Mouse (Mus musculus) ovary, postnatal 14 days (tissue): Measurements from ENCODE around the gene Rsrc2.
A peak's percentile ranks its signal among the peaks of the same experiment; 100 is the strongest.

Source experiments
- DNase-seq: peaks from one replicate; pipeline ENCODE4 v3.0.0; 2022; ENCODE audit warnings: low spot score

The Rsrc2 gene

DNA sequence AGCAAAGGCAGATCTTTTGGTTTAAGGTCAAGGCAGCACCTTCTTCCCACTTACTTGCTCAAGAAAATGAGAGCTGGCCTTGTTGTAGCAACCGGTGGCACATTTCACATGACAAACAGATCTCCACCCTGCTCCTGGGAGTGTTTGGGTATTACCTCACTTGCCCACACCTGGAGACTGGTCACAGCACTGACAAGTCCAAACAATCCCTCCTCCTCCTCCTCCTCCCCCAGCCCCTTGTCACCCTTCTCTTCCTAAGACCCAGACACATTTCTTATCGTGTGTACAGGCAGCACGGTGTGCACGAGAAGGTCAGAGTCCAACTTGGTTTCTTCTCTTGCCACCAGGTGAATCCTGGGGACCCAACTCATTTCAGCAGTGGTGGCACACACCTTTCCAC lies 52.3 kb downstream of the Rsrc2 start:
- no peak for DNase-seq

DNA sequence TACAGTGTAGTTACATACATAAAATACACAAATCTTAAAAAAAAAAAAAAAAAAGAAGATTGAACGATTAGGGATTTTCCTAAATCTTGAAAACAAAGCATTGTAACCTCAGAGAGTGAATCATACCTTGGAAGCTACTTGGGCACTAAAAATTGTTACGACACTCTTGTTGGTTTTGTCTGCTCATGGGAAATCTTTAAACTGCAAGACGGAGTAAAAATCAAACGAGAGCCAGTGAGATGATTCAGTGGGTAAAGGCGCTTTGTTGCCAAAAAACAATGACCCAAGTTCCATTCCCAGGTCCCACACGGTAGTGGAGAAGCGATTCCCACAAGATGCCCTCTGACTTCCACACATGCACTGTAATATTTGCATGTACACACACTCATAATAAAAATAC lies 53.0 kb downstream of the Rsrc2 start:
- no peak for DNase-seq

DNA sequence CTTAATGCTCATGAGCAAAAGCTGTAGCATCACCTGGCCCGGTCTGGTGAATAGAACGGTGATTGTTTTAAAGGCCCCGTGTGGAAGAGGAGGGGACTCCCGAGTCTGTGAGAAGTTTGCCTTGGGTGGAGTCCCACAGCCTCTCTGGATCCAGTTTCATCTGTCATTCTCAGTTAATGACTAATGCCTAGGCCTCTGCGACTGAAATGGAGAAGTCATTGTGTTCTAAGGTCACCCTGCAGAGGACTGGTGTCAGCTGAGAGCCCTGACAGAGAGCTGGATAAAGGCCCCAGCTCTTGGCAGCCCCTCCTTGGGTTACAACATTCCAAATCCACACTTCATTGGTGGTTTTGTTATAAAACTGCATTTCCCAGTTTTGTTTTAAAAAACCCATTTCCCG lies 54.7 kb downstream of the Rsrc2 start:
- no peak for DNase-seq

GRCm38 (mm10) chr5:123684221-123685144 lies 64.7 kb downstream of the Rsrc2 start, which contains the start of gene Clip1:
Gene Clip1, minus strand, starts transcription at chr5:123684618.
- DNase-seq, result peak; percentile 50

DNA sequence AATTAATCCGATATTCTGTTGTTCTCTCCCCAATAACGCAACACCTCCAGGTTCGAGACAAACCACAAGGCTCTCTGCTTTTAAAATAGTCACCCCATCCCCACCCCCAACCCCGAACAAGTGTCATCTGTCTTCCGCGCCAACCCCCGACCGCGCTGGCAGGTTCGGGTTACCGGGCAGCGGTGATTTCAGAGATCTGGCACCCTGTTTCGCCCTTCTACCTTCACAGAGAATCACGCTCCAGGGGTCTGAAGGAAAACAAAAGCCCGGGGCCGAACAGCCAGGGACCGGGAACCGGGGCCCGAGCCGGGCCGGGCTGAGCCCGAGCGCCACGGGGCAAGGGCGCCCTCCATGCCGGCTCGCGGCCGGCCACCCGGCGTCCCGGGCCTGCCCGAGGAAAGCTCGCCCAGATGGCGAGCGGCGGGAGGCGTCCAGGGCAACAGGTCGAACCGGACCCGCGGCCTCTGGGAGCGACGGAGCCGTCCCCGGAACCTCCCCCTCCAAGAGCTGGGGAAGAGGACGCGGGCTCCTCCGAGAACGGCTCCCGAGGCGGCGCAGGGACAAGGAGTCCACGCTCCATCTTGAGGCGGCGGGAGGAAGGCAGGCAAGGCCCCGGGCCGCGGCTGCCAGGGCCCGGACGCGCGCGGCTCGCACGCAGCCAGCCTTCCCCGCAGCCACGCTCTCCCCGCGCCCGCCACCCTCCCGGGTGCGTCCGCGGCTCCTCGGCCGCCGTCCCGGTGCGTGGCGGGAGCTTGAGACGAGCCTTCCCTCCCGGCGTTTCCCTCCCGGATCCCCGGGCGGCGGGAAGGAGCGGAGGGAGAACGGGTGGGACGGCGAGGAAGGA lies 65.6 kb downstream of the Rsrc2 start:
- DNase-seq, result no peak

DNA sequence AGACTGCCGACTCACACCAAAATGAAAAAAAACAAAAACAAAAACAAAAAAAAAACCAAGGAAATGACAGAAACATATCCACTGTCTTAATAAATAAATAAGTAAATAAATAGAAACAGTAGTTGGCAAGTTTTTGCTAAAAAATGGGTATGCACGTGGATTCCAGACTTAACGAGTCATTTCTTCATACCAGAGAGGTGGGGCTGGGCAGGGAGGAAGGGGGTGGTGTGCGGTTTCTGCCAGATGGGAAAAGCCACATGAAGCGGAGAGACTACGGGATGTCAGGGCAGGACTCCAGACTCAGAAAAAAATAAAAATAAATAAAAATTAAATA lies 66.2 kb downstream of the Rsrc2 start:
- no peak for DNase-seq

DNA sequence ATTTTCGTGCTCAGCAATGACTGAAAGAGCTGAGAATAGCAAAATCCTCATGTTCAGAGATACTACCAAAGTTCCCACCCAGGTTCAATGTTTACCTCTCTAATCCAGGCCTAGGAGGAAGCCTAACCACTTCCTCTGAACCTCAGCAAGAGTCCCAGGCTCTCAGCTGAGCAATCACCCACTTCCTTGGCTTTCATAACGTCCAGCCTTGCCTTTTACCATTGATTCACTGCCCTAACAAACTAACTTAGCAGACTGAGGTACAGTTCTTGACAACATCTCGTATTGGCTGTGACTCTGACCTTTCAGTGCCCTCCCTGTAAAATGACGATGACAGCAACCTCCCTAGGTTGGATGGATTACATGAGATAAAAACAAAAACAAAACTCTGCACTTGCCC lies 66.8 kb downstream of the Rsrc2 start:
- no peak for DNase-seq

GRCm38 (mm10) chr5:123679546-123680263 lies 69.5 kb downstream of the Rsrc2 start:
- no peak for DNase-seq

DNA sequence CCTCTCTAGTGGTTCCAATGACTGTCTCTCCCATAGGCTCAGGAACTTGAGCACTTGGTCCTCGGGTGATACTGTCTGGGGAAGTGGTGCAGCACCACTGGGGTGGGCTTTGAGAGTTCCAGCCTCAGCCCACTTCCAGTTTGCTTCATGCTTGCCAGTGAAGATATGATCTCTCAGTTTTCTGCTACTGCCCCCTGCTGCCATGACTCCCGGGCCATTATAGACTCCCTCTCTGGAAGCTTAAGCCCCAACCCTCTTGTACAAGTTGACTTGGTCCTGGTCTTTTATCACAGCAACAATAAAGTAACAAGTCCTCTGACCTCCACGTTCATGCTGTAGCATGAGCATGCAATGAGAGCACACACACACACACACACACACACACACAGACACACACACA lies 70.1 kb downstream of the Rsrc2 start:
- no peak for DNase-seq
